Mouse (Mus musculus): ENCODE data around the gene Lama4.

Lama4 gene

DNA sequence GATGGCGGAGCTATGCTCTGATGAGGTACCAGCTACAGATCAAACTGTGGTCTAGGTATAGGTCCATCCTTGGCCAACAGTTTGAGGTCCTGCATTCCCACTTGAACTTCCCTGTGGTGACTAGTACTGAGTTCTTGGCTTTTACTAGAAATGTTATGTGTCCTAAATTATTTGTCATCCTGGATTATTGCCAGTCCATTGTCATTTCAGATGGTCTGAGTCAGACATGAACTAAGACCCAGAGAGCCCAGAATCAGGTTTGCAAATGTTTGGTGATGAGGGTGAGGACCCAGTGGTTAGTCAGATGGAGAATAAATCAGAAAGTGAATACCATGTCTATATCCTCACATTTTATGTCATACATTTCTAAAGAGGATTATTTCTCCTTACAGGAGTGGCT is 192.0 kb downstream of the Lama4 start:
- DNase-seq (ENCODE audit: low read depth in 1 of 2, low spot score in 2 of 2) = no peak

DNA sequence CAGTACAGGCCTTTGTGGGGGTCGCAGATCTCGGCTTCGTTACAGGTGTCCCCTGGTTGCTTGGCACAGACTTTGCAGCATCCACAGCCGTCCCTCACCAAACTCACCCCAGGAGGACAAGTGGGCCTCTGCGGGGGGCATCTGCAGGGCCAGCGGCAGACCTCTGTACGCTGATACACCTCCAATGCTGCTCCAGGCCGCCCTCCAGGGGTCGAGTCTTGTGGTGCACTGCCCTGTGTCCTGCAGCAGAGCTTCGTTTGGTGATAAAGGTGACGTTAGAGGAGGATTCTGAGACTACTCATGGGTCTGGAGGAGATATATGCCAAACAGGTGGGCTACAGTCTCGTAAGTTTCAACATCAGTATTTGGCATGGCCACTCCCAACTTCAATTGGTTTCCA is 193.0 kb downstream of the Lama4 start:
- DNase-seq (ENCODE audit: low read depth in 1 of 2, low spot score in 2 of 2) = no peak

Measured in monocyte, adult 2 months (primary cell).